Mouse (Mus musculus) hindbrain, embryonic 10.5 days (tissue): Measurements from ENCODE around the gene Tmco3. TPM values are rescaled to one million over a fixed set of nuclear protein-coding genes. Genes with fewer than 3 reads are reported as not detected.
A peak's percentile ranks its signal among the peaks of the same experiment; 100 is the strongest.

ENCODE experiments used
- DNase-seq: peaks from one replicate; pipeline ENCODE4 v3.0.0-alpha.2; 2017; ENCODE audit warnings: low spot score
- H3K27ac ChIP-seq: fragments of 300-500 bp; sonication (generic); 2 replicates; pipeline ENCODE4 v1.5.1; 2016; ENCODE audit warnings: mild to moderate bottlenecking, moderate library complexity
- H3K27me3 ChIP-seq: fragments of 300-500 bp; sonication (generic); 2 replicates; pipeline ENCODE4 v1.6.1; 2016; ENCODE audit warnings: mild to moderate bottlenecking; ENCODE audit not compliant: poor library complexity, insufficient read depth, severe bottlenecking
- H3K36me3 ChIP-seq: fragments of 300-500 bp; sonication (generic); 2 replicates; pipeline ENCODE4 v1.6.1; 2016; ENCODE audit warnings: mild to moderate bottlenecking, moderate library complexity
- H3K4me1 ChIP-seq: fragments of 300-500 bp; sonication (generic); replicated peaks from 2 replicates; pipeline ENCODE4 v1.6.1; 2016; ENCODE audit warnings: mild to moderate bottlenecking
- H3K4me3 ChIP-seq: fragments of 300-500 bp; sonication (generic); 2 replicates; pipeline ENCODE4 v1.5.1; 2016; ENCODE audit warnings: mild to moderate bottlenecking, moderate library complexity
- H3K9me3 ChIP-seq: fragments of 300-500 bp; sonication (generic); 2 replicates; pipeline ENCODE4 v1.6.1; 2016; ENCODE audit warnings: mild to moderate bottlenecking, moderate library complexity
- WGBS: fragments of 180-500 bp; shearing (Covaris S2); methylation state at CpG from one replicate; pipeline ENCODE4 v1.1.7; 2016; 5-methylcytosine and 5-hydroxymethylcytosine counted together
- polyA plus RNA-seq: library from polyadenylated mRNA; unstranded; fragments of >200 nt; fragmentation: Nextera tagmentation; extraction: Ambion mirVana; gene quantifications from 2 replicates; pipeline ENCODE4 v1.2.1, GENCODE M21; 2016

Tmco3 gene
- polyA plus RNA-seq, result 35.6 and 40.9 TPM in 2 replicates

DNA sequence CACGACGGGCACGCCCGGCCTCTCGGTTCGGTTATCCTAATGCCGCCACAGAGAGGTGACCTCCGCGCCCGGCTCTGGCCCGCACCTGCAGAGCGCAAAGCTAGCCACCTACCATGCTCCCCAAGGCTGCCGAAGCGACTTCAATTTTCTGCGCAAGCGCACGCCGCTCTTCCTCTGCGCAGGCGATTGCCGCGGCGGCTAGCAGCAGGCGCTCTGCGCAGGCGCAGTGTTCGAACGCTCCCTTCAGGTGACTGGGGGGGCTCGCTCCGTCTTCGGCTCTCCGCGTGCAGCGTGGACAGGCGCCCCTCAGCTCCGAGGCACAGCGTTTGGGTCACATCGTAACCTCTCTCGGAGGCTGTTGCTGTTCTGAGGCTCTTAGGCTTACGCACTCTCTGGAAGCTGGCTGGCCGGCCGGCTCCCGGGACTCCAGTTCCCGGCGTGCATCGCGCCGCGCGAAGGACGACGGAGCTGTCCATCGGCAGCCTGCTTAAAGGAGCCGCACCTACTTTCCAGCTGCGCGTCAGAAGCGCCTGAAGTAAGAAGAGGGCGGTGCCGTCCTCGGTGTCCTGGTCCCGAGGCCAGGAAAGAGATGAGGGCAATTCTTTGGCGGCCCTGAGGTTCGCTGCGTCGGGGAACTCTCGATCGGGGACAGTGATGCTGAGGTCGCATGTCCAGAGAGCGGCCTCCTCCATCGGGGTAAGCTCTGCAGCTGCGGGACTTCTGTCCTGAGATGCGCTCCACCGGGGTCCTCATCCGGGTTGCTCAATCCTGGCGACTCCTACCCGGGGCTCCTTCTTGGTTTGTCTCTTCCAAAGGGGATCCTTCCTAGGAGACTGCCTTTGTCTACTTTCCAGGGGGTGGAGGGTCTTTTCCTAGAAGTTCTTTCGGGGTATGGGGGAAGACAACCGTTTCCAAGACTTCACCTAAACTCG is at the start of gene Tmco3, which contains the start of gene Dcun1d2:
Tmco3 (plus strand) TSS at position 499 of the 932 bp plus-strand sequence.
Dcun1d2 (minus strand) TSS at position 440 of the 932 bp plus-strand sequence.
- peaks cover 21% of the 10 kb centered on the region for H3K4me1 ChIP-seq
- H3K9me3 ChIP-seq, result no peaks in the 10 kb centered on the region
- peak; percentile 95 for DNase-seq
- H3K27me3 ChIP-seq, result no peaks in the 10 kb centered on the region
- peak within 1 kb of the TSS; percentile 94 for H3K27ac ChIP-seq
- peak within 1 kb of the TSS; percentile 82 for H3K4me3 ChIP-seq
- WGBS, result under 1% methylated on average over 79 of the region's 79 CpGs
- H3K36me3 ChIP-seq, result peaks cover 13% of the 10 kb centered on the region

DNA sequence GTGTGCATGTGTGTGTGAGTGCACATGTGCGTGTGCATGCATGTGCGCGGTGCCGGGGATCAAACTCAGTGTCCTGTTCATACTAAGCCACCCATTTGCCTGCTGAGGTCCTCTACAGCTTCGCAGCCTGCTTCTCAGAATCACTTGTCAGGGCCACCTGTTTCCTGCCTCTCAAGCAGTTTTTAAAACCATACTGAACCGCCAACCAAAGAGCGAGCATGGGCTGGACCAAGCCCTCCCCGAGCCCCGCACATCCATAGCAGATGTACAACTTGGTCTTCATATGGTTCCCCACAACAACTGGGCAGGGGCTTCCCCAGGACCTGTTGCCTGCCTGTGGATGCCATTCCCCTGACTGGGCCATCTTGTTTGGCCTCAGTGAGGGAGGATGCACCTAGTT is 47.9 kb upstream of the Tmco3 start:
- WGBS, result 96% methylated on average over 9 of the region's 9 CpGs
- no peak for DNase-seq
- no peak overlapping the region for H3K27ac ChIP-seq

DNA sequence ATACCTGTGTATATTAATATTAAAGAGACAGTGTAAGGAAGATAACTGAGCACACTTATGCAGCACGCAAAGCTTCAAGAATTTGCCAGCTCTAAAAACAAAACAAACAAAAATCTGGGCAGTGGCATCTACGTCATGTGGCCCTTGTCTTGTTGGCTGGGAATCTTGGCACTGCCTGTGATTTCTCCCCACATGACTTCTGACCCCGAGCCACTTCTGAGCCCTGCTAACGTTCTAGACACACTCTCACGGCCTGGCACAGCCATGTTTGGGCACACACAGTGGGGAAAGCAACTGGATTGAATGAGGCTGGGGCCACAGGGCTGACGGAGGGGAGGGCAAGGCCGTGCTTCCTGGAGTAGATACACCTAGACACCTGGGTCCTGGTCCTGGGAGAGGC is 47.3 kb upstream of the Tmco3 start:
- Histone ChIP-seq H3K27ac (no peak overlapping the region), H3K36me3 (no peaks in the 10 kb centered on the region), H3K27me3 (no peaks in the 10 kb centered on the region), H3K4me3 (no peak overlapping the region), H3K4me1 (no peaks in the 10 kb centered on the region), H3K9me3 (no peaks in the 10 kb centered on the region)
- DNase-seq, result no peak
- WGBS, result 84% methylated on average over 7 of the region's 7 CpGs

More for the DNA sequence above, 47.9 kb upstream of the Tmco3 start:
- Histone ChIP-seq H3K4me3 (no peak overlapping the region), H3K36me3 (no peaks in the 10 kb centered on the region), H3K9me3 (no peaks in the 10 kb centered on the region), H3K27me3 (no peaks in the 10 kb centered on the region), H3K4me1 (no peaks in the 10 kb centered on the region)

DNA sequence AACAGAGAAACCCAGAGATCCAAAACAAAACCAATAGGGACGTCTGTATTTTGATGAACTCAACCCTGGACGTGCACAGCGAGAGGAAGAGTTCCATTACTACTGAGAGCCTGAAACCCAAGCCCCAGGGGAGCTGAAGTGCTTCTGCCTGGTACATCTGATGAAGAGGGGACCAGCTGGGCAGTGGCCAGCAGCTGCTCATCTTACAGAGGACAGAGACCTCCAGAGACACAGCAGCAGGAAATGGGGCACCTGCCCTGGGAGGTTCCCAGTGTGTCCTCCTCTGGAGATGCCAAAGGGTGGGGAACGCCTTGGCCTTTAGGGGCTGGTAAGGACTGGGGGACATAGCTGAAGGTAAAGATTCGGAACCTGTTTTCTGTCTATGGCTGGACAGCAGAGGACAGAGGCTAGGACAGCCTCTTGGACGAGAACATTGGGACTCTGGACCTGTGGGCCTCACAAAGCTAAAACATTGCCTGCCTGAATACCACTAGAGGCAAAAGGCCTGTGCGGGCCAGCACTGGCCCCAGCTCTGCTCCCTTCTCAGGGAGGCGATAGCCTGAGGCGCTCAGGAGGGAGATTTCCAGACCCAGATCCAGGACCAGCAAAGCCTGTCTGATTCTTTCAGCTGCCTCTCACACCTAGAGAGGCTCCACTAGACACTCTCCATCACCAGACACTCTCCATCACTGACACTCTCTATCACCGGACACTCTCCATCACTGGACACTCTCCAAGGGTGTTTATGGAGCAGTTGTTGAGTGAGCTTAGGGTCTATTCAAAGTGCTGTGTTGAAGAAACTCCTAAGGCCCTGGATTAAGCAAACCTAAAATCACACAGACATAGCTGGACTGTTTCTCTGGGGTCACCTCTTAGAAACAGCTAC is 44.8 kb upstream of the Tmco3 start:
- no peaks in the 10 kb centered on the region for H3K36me3 ChIP-seq
- no peaks in the 10 kb centered on the region for H3K27me3 ChIP-seq
- no peak for DNase-seq
- no peaks in the 10 kb centered on the region for H3K9me3 ChIP-seq
- H3K4me3 ChIP-seq, result no peak overlapping the region
- H3K27ac ChIP-seq, result no peak overlapping the region
- no peaks in the 10 kb centered on the region for H3K4me1 ChIP-seq
- WGBS, result 76% methylated on average over 10 of the region's 10 CpGs

DNA sequence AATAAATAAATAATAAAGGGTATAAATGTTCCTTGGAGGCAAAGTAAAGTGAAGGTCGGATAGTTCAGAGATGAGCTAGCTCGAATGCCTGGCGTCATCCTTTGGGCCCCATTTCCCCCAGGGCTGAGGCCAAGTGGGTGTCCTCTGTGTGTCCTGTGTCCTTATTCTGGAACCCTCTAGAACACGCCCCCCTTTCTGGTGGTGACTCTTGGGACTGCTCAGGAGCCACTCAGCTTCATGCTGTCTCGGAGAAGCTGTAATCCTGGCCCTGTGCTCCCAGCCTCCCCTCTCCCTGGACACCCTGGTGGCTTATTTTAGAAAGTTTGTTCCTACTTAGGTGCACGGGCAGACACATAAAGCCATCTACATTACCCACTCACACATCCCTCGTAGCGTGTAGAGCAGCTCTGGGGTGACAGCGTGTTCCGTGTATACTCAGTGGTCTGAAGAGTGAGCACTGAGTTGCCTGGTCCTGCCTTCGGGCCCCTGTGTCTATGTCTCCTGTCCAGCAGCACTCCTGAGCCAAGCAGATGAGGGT is 43.6 kb upstream of the Tmco3 start:
- no peak overlapping the region for H3K27ac ChIP-seq
- no peaks in the 10 kb centered on the region for H3K27me3 ChIP-seq
- DNase-seq, result no peak
- 92% methylated on average over 11 of the region's 11 CpGs for WGBS
- H3K9me3 ChIP-seq, result no peaks in the 10 kb centered on the region
- no peaks in the 10 kb centered on the region for H3K4me1 ChIP-seq
- H3K4me3 ChIP-seq, result no peak overlapping the region
- no peaks in the 10 kb centered on the region for H3K36me3 ChIP-seq

DNA sequence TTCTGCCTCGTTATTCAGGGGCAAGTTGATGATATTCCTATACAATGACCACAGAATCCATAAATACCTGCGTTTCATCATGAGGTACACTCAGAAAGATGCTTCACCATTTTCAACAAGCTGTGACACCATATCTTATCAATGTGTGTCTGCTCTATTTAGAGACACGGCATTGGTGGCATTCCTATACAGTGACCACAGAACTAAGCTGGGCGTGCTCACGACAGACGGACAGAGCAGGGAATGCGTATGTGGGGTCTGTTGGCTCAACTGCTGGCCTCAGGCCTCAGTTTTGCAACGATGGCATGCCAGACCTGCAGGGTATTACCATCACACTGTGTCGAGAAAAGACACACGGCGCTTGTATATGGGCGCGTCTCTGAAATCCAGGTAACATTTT is 35.2 kb upstream of the Tmco3 start:
- DNase-seq, result no peak
- H3K27me3 ChIP-seq, result no peaks in the 10 kb centered on the region
- H3K9me3 ChIP-seq, result no peaks in the 10 kb centered on the region
- H3K4me3 ChIP-seq, result no peak overlapping the region
- no peak overlapping the region for H3K27ac ChIP-seq
- H3K4me1 ChIP-seq, result peaks cover 11% of the 10 kb centered on the region
- H3K36me3 ChIP-seq, result peaks cover 23% of the 10 kb centered on the region
- 90% methylated on average over 13 of the region's 13 CpGs for WGBS

DNA sequence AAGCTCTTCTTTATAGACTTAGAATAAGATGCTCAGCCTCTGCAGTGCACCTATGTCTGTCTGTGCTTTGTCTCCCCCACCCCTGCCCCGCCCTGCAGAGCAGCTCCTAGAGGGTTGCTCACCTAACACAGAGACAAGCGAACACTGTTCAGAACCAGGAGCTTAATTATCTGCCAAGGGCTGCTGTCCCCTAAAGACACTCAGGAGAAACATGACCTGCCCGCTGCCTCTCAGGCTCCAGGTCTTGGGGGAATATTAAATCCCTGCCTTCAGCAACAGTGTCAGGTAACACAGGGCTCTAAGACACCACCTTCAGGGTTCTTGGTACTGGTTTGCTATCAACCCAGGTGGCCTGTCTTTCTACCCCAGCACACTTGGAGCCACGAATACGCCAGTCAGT is 34.6 kb upstream of the Tmco3 start:
- no peaks in the 10 kb centered on the region for H3K27me3 ChIP-seq
- no peak for DNase-seq
- 0 out of 2 replicates have a peak overlapping the region, but pooled peaks have one; percentile 5 for H3K27ac ChIP-seq
- H3K9me3 ChIP-seq, result no peaks in the 10 kb centered on the region
- WGBS, result 79% methylated on average over 5 of the region's 5 CpGs
- no peak overlapping the region for H3K4me3 ChIP-seq
- H3K36me3 ChIP-seq, result peaks cover 28% of the 10 kb centered on the region
- H3K4me1 ChIP-seq, result peaks cover 11% of the 10 kb centered on the region

DNA sequence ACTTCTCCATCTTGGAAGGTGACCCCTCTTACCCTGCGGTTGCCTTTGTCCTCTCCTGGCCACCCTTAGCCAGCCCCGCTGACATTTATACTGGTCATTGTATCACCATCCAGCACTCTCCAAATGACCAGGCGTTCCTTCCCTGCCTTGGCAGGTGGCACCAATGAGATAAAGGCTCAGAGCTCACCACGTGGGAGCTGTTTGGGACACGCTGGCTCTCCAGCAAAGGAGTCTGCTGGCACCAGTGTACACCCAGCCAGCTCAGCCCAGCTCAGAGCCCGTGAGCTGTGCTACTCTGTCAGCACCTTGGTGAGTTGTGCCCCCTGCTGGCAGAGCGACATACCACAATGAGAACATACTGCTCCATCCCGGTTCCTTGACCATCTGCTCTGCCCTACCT is 34.0 kb upstream of the Tmco3 start, which contains the start of gene Adprhl1:
Adprhl1 (minus strand) TSS at position 144 of the 400 bp plus-strand sequence.
- Histone ChIP-seq H3K4me3 (no peak within 1 kb of the TSS), H3K9me3 (no peaks in the 10 kb centered on the region), H3K27ac (0 out of 2 replicates have a peak within 1 kb of the TSS, but pooled peaks have one; percentile 5), H3K27me3 (no peaks in the 10 kb centered on the region), H3K36me3 (peaks cover 33% of the 10 kb centered on the region), H3K4me1 (peaks cover 11% of the 10 kb centered on the region)
- WGBS, result 43% methylated on average over 8 of the region's 8 CpGs
- peak; percentile 63 for DNase-seq

DNA sequence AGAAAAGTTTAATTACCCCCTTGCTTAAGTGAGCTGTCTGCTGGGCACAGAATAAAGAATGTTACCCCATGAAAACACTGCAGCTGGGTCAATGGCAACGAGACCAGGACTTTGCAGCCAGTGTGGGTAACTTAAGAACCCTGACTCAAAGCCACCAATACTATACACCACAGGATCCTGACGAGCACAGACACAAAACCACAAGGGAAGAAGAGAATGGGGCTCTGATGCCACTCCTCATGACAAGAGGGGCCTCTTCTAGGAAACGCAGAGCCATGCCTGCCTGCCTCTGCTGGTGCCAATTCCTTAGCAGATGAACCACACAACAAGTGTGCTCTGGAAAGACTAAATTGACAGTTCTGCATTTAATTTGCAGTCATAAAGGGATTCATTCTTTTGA is 24.6 kb upstream of the Tmco3 start:
- Histone ChIP-seq H3K36me3 (peaks cover 34% of the 10 kb centered on the region), H3K4me1 (no peaks in the 10 kb centered on the region), H3K4me3 (no peak overlapping the region), H3K27ac (no peak overlapping the region), H3K27me3 (no peaks in the 10 kb centered on the region), H3K9me3 (no peaks in the 10 kb centered on the region)
- no peak for DNase-seq
- 74% methylated on average over 3 of the region's 3 CpGs for WGBS

DNA sequence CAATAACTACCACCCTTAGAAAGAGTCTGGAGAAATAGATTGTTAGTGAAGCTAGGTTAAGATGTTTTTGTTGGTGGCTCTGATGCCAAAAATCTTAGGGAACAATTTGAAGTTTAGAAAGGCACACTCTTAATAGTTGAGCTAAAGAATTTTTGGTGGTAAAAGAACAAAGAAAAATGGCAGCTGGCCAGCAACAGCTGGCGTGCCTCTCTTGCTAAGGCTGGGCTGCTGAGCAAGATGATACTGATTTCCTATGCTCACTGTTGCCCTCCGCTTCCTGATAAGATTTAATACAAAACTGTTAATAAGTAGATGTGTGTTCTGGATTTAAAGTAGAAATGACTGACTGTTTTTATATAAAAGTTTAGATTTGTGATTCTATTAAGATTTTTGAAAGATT is 20.4 kb upstream of the Tmco3 start:
- Histone ChIP-seq H3K9me3 (no peaks in the 10 kb centered on the region), H3K27me3 (no peaks in the 10 kb centered on the region), H3K27ac (no peak overlapping the region), H3K36me3 (peaks cover 43% of the 10 kb centered on the region), H3K4me3 (no peak overlapping the region), H3K4me1 (no peaks in the 10 kb centered on the region)
- no peak for DNase-seq
- 89% methylated on average over 2 of the region's 2 CpGs for WGBS

DNA sequence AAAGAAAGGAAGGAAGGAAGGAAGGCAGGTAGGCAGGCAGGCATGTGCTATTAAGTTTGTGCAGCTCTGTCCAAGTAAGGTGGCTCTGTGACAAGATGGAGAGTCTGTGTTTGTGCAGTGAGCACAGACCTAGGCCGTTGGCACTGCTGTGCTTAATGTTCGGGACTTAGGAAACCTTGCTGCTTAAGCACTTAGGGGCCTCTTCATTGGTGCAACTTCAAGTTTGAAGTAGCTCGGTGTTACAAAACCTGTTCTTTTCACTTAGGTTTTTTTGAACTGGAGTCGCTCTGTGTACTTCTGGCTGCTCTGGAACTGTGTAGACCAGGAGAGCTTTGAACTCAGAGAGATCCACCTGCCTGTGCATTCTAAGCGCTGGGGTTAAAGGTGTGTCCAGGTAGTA is 15.2 kb upstream of the Tmco3 start:
- H3K4me1 ChIP-seq, result no peaks in the 10 kb centered on the region
- H3K27me3 ChIP-seq, result no peaks in the 10 kb centered on the region
- WGBS, result 91% methylated on average over 5 of the region's 5 CpGs
- no peaks in the 10 kb centered on the region for H3K9me3 ChIP-seq
- no peak overlapping the region for H3K4me3 ChIP-seq
- DNase-seq, result no peak
- H3K36me3 ChIP-seq, result peaks cover 75% of the 10 kb centered on the region
- no peak overlapping the region for H3K27ac ChIP-seq

DNA sequence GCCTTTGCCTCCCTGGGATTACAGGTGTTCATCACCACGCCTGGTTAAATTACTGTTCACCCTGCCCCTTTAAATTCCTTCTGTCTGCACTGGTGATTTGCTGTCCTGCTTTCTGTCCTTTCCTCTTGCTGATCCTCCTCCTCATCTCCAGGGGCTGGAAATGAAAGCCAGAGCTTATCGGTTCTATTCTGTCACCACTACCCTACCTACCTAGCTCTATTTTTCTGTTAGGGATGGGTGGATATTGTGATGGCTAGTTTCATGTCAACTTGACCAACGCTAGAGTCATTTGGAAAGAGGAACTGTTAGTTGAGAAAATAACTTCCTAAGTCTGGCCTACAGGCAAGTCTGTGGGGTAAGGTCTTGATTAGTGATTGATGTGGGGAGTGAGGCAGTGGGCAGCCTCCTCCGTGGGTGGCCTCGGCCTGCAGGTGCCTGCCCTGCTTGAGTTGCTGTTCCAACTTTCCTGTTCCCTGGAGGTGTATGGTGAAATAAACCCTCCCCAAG is 11.0 kb upstream of the Tmco3 start:
- no peak for DNase-seq
- Histone ChIP-seq H3K27ac (no peak overlapping the region), H3K27me3 (no peaks in the 10 kb centered on the region), H3K9me3 (no peaks in the 10 kb centered on the region), H3K4me3 (no peak overlapping the region), H3K36me3 (peaks cover 40% of the 10 kb centered on the region), H3K4me1 (no peaks in the 10 kb centered on the region)
- WGBS, result 91% methylated on average over 5 of the region's 5 CpGs
